Mouse (Mus musculus) testis, postnatal 14 days (tissue): Measurements from ENCODE around the gene Tmem44.

Experiments used
- DNase-seq: peaks from one replicate; pipeline ENCODE4 v3.0.0; 2021; ENCODE audit warnings: low spot score

Tmem44 gene

DNA sequence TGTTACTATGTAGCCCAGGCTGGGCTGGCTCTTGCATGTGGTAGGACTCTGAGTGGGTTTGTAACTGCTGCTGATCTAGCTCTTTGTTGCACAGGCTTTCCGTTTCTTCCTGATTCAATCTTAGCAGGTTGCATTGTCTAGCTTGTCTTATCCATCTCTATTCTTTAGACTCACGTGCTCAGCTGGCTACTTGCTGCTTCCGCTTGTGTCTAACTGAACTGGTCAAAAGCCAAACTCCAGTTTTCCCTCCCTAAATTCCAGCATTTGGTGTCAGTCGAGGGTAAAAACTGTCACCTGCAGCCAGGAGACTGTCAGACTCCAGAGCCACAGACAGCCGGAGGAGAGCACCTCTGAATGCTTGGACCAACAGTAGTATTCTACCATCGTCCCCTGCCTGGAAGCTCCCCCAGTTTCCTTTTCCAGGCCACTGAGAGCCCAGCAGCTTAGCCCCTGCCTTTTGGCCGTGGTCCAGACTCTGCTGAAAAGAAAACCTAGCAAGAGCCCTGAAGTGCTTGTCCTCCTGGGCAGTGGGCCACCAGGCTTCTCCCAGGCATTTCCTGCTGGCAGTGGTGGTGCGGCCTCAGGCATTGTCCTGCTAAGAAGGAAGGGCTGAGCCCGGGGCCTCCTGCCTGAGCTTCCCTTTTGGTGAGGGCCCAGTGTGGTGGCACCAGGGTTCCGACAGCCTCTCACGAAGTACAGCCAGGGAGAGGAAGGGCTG lies 2.1 kb upstream of the Tmem44 start:
- DNase-seq: peak; percentile 63

DNA sequence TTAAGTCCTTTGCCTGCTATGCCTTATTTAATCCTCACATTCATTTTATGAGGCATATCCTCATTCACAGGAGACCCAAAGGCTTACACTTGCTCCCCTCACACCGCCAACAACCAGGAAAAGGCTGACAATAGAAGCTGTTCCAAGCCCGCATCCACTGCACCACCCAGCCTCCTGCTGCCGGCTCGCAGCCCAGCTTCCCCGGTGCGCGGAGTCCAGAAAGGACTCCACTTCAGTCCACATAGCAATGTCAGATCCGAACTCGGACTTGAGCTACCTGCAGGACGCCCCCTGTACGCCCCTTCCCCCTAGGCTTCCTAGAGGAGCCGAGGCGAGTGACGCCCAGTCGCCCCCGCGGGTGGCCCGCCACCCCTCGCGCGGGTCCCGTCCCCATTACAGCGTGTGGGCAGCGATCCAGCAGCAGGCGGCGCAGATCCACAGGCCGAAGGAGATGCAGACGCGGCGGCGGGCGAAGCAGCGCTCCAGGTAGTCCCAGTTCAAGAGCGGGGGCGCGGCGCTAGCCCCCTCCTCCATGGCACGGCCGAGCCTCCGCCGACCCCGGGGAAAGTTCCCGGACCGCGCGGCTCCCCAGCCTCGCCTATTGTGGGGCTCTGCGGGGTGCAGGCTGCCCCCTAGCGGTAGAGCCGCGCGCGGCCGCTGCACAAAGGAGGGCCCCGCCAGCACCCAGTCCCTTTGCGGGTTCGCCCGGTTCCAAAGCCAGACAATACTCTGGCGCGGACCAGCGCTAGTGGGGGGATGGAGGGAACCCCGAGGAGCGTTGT lies 485 bp downstream of the Tmem44 start:
- DNase-seq: peak; percentile 73

DNA sequence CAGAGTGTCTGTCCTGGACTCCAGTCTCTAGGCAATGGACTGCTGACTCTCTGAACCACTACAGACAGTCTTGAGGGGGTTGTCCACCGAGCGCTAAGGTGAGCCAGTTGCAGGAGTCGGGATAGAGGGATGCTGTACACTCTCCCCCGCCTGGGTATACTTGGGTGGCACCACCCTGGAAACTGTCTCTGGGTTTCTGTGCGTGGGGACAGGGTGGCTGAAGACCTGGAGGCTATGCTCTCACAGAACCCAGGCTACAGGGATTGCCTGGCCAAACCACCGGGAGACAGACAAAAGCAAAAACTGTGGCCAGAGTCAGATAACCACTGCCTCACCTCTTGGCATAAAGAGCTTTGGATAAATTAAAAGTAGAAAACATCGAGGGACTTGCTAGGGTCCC lies 1.1 kb downstream of the Tmem44 start:
- no peak for DNase-seq

DNA sequence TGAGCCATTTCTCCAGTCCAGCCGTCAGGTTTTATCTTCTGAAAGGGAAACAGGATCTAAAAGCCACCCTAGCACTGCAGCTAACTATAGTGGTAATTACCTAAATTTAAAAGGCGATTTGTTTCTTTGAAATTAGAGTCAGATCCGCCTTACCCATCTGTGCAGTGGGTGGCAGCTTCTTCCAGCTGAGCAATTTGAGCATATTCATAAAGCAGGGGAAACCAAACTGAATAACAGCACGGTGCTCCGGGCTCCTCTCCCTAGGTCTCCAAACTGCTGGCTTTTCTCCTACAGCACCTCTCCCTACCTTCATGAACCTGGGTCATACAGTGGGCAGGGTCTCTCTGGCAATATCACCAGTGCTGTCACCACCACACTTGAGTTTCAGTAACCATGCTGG lies 2.4 kb downstream of the Tmem44 start:
- DNase-seq: no peak

DNA sequence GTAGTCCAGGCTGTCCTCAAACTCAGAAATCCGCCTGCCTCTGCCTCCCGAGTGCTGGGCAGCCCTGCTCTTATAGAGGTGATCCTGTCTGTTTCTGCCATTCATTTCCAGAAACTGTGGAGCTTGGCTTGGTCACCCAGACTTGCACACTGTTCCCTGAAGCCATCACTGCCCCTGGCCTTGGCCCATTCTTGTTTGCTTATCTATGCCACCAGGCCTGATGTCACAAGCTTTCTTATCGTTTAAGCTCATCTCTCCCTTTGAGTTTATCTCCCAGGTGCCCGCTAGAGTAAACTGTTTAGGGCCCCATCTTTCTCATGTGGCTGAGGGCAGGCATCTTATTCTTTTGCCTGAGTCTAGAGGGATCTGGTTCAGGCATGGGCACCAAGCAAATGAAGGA lies 5.9 kb downstream of the Tmem44 start:
- no peak for DNase-seq

- no peak for DNase-seq
Observed at GRCm38 (mm10) chr16:30543386-30543785, 7.3 kb downstream of the Tmem44 start.

- no peak for DNase-seq
Observed at GRCm38 (mm10) chr16:30542826-30543225, 7.8 kb downstream of the Tmem44 start.

- no peak for DNase-seq
Observed at GRCm38 (mm10) chr16:30540107-30541001, 10.3 kb downstream of the Tmem44 start.

DNA sequence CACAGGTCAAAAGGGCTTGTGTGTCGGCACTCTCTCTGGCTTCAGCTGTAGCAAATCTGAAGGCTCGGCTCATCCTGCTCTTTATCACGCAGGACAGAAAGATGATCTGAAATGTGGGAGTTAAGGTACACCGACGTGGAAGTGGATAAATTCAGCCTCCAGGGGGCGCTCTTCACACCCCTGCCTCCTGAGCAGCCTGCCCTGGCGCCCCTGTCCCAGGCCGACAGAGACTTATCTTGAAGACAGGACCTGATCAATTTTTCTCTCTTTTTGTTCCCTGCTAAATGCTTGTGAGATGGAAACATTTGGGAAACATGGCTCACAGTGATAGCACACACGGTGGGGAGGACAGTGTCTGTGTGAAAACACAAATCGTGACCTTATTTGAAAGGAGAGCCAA lies 11.2 kb downstream of the Tmem44 start:
- no peak for DNase-seq

DNA sequence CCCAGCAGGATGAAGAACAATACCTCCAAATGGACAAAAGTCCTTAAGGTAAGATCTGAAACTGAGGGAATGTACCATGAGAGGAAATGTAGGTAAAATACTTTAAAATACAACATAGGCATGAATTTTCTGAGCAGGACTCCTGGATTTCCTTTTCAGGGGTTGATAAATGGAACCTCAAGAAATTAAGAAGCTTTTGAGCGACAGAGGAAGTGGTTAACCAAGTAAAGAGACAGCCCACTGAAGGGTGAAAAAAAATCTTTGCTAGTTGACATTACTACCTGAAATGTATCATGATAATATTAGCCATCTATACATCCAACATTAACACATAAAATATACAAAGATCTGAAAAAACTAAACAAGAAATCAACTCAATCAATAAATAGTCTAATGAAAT lies 15.6 kb downstream of the Tmem44 start:
- no peak for DNase-seq

GRCm38 (mm10) chr16:30533592-30533991 lies 17.1 kb downstream of the Tmem44 start:
- no peak for DNase-seq

DNA sequence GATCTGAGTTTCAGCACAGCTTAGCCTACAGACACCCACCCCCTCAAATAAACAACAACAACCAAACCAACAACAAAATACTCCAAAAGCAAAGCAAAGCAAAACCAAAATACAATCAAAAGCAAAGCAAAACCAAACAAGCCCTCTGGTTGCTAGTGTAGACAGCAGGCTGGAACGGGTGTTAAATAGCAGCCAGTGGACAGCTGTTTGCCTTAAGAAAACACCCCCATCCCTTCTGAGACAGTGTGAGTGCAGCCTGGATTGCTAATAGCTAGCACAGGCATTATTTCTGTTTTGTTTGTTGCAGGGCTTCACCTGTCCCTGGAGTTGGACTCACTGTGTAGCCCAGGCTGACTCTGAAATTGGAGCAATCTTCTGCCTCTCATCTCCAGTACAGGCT lies 17.7 kb downstream of the Tmem44 start:
- no peak for DNase-seq

GRCm38 (mm10) chr16:30531761-30532406 lies 18.8 kb downstream of the Tmem44 start:
- DNase-seq: no peak

GRCm38 (mm10) chr16:30530815-30531214 lies 19.8 kb downstream of the Tmem44 start:
- no peak for DNase-seq

- no peak for DNase-seq
Observed at GRCm38 (mm10) chr16:30528386-30528785, 22.3 kb downstream of the Tmem44 start.

DNA sequence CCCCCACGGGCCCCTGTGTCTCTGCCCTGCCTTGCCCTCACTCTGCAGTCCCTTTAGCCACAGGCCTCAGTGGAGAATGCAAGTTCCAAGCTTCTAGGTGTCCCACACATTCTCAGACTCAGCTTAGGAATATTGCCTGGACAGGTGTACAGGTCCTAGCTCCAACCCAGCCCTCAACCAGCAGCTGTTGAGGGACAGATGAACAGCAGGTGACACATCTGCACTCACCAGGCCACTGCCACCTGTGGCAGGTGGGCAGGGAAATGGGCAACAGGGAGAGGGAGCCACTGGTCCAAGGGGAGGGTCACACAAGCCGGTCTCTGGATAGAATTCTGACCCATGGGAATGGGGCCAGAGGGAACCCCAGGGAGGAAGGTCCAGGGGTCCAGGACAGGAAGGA lies 22.8 kb downstream of the Tmem44 start:
- no peak for DNase-seq

DNA sequence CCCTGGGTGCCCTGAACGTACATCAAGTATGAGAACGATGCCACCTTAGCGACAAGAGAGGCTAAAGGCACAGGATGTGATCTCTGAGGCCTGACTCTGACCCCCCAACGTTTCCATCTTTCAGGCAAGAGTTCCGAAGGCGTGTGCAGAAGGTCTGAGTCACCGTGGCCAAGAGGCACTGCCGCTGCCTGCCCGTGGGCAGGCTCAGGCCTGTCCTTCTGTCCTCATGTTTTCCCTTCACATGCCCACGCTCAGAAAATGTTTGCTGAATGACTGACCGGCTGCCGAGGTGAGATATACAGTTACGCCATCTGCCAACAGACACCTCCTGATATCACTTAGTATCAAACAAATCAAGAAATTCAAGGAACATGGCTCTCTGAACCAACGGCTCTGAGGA lies 24.9 kb downstream of the Tmem44 start:
- no peak for DNase-seq

DNA sequence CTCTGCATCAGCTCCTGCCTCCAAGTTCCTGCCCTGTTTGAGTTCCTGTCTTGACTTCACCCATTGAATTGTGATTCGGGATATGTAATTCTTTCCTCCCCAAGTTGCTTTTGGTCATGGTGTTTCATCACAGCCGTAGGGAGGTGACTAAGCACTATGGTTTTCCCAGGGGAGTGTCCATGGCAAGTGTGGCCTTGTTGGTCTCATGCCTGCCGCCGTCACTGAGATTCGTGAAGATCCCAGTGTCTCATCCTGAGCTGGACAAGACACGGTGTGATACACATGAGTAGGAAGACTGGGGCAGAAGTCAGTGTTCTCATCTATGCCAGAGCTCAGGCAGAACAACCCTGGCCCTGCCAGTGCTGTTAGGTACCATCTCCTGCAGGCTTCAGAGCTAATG lies 26.2 kb downstream of the Tmem44 start:
- no peak for DNase-seq

- no peak for DNase-seq
Observed at GRCm38 (mm10) chr16:30522253-30522940, 28.2 kb downstream of the Tmem44 start.

- DNase-seq: no peak
Observed at GRCm38 (mm10) chr16:30521147-30521546, 29.5 kb downstream of the Tmem44 start.

DNA sequence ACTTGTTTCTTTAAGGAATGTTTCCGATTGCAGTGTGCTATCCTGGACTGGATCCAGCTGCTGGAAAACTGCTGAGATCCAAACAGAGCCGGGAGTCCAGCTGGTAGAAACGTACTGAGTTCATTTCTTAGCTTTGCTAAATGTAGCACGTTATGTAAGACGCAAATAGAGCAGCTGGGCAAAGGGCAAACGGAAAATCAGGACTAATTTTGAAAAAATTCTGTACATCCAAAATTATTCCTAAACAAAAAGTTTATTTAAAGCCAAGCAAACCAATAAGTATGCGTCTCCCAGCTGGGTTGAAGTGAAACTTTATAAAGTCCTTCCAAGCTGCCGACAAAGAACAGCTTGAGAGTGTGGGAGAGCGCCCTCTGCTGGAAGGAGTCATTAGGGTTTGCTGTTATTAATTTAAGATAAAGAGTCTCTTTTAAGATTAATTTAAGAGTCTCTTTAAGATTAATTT lies 30.2 kb downstream of the Tmem44 start:
- peak; percentile 56 for DNase-seq
